Mouse (Mus musculus): Measurements from ENCODE around the gene Vipr2. TPM values are rescaled to one million over a fixed set of nuclear protein-coding genes. Genes with fewer than 3 reads are reported as not detected.

Gene Vipr2
- total RNA-seq, 2 experiments from 2014 or later, result 2.4 to 5.5 TPM

DNA sequence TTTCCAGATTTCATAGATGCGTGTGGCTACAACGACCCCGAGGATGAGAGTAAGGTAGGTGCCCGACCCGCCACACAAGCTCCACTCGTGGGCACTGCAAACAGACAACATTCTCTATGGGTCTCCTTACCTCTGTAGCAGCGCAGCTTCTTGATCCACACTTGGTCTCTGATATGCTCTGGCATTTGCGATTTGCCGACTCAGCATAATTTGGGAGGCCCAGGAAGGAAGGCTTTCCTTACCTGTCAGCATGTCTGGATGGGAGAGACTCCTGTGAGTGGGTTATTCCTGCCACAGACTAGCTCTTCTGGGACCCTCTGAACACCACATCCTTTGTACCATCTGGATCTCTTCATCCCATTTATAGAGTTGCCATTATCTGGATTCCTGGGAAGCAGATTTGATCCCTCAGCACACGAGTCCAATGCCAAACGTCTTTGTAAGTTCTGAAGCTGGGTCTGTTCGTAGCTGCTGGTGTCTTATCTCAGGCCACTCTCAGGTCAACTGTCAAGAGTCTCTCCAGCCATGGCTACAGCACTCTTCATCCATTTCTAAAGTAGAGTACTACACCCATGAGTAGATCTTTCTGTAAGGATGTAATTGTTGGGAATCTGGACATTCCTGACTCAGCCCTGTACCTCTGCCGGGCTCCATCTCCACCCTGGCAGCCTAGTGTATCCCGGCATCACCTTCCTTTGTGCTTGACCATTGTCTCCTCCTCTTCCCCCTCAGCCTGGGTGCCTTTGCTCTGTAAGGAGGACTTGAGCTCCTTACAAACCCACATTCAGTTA, 17.4 kb downstream of the Vipr2 start:
- intact Hi-C loops (cut with DNase I; ENCODE audit: low total_unique reads), result no loop called here
- DNase-seq, result no peak

DNA sequence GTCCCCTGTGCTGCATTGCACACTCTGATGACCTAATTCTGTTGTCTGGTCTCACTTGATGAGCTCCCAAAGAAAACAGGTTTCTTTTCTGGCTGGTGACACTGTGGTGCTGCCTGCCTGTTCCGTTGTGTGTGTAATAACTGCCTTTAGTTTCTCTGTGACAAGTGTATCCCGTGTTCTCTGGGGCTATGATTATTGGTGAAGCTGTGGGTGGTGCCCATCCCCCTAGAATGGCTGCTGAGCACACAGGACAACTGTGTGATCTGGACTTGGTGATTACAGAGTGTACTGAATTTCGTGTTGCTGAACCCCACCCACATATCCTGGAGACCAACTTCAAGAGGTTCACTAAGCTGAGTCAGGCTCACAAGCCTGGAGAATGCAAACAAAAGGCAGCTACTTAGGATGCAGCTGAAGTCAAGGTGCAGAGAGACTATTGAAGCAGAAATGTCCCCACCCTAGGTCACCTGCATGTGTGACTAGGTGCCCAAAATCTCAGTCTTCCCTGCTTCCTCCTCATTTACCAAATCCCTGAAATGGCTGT, 18.9 kb downstream of the Vipr2 start:
- intact Hi-C loops (cut with DNase I; ENCODE audit: low total_unique reads), result no loop called here
- no peak for DNase-seq

DNA sequence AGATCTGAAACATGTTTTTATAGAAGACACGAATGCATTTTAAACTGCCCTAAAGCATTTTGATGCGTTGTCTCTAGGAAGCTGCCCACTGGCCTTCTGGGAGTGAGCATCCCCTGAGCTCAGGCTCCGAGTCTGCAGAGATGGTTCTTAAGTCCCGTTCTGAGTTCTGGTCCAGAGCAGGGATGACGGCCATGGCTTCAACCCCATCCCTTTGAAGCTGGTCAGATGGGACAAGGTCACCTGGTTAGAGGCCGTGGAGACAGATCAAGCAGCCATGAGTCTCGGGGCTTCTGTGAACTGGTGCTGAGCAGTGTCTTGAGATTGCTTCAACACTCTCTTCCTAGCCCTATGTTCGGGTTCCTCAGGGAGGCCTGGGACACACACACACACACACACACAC, 19.6 kb downstream of the Vipr2 start:
- DNase-seq, result no peak
- intact Hi-C loops (cut with DNase I; ENCODE audit: low total_unique reads), result no loop called here

DNA sequence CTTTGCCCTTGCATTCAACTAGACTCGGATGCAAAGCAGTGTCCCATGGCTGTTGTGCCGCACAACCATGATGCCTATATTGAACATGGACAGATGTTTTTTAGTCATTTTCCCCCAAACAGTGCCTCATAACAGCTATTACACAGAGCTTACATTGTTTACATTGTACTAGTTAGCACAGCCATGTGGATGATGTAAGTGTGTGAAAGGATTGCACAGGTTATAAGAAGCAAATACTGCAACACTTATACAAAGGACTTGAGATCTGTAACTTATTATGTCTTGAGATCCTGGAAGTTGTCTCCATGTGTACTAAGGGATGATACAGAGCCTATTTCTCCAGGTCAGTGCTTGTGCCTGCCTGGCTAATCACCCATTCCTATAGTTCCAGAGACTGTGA, 24.4 kb downstream of the Vipr2 start:
- intact Hi-C loops (cut with DNase I; ENCODE audit: low total_unique reads), result no loop called here
- DNase-seq, result no peak

DNA sequence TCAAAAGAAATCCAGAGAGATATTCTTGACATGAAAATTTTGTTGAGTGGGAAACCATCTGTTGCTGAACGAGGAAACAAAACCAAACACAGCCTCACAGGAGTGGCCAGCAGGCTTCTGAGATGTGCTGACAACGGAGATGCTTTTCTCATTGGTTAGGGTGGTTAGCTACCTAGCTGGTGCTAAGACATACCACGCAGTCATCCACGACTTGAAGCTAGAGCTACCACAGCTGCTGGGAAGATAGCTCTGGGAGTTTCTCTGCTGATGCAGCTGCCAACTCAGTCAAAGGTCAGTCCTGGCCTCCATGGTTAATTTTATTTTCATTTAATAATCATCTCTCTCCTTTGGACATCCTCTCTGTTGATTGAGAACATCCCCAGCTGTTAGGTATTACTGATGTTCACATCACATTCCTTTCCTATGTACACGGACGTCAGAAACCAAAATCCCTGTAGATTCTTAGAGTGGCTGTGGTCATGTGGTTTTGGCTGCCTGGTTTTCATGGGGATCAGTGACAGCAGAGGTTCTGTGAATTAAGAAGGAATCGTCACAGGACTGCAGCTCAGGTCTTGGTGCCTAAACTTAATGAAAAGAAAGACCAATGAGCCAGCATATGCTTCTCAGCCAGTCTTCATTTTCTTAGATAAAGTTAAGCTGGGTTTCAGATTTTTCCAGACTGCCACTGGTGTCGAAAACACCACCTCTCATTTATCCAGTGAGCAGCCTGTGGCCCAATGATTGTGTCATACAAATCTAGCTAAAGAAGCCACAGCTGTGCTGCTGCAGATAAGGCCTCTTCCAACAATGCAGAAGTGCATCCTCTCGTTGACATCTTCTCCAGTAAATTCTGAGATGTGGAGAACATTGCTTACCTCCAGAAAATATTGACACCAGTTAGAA, 32.2 kb downstream of the Vipr2 start:
- DNase-seq, result no peak
- intact Hi-C loops (cut with DNase I; ENCODE audit: low total_unique reads), result no loop called here

DNA sequence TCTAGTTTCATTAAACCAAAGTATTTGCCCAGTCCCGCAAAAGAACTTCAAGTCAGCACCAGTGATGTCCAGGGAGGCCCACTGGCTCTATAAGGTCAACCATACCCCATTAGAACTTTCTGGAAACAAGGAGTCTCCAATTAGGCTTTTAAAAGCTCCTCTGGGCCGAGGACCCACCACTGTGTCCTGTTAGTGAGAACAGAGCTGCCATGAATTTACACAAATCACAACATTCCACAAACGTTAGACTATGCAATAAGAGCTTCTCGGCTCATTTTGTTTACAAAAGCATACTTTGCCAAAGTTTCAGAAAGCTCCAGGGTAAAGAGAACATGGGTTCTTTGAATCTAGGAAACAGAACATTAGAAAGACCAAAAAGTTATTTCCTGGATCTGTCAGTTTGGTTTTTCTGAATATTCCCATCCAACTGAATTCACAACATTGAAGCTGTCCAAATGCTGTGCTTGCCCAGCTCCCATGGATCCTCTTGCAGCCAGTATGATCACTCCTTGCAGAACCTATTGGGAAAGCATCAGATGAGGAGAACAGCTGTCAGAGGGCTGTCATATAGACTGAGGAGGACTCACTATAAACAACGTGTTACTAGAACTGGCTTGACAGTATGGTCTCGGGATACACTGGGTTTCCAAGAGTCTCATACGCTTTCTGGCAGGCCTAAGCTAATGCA, 33.6 kb downstream of the Vipr2 start:
- intact Hi-C loops (cut with DNase I; ENCODE audit: low total_unique reads), result no loop called here
- no peak for DNase-seq

DNA sequence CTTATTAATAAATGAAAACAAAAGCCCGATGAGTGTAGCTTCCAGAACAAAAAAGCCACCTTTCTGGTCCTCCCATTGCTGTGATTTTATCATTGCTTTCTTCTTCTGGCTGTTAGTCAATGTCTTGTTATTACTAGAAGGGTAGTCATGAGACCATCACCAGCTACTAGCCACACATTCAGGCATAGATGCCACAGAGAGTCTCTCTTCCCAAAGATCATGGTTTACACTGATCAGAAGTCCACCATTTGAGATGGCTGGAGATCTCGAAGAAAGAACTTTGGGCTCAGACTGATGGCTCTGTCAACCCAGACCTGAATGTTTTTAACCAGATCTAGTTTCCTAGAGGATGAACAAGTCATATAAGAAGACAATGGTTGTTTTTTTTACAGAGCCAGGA, 38.3 kb downstream of the Vipr2 start:
- DNase-seq, result no peak
- intact Hi-C loops (cut with DNase I; ENCODE audit: low total_unique reads), result no loop called here

DNA sequence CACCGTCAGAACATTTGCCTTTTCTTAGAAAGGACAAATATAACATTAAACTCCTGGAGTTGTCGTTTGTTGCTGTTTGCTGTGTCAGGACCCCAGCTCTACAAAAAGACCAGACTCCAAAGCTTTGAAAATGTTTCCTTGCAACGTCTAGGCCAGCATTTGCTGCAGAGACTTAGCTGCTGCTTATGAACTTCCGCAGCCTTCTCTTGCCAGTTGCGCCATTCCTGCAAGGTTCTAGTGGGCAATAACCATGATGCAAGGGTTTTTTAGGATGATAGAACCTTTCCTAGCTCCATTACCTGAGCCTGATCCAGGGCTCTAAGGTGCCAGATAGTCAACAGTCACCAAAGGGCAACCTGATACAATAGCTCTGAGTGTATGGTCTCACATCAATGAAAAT, 38.9 kb downstream of the Vipr2 start:
- DNase-seq, result no peak
- intact Hi-C loops (cut with DNase I; ENCODE audit: low total_unique reads), result no loop called here

DNA sequence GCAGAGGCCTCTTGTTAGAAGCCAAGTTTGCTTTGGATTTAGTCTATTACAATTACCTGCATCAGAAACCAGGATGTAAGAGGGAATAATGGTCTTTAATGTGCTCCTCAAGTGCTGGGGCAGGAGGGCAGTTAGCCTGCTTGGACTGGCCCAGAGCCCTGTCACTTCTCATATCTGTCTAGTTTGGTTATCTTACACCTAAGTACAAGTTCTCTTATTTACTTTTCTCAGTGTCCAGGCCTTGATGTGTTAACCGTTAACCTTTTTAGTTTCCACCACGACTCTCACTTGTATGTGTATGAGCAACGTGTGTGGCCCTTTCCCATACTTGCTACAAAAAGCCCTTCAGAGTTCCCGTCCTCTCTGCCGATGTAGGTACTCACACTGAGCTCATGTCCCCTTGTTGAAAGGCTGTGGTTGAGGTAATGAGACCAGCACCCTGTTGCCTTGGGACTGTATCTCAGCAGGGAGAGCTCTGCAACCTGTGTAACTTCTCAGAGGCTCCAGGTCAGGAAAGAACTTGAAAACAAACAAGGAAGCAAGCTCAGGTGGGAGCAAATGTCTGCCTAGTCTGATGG, 39.9 kb downstream of the Vipr2 start:
- intact Hi-C loops (cut with DNase I; ENCODE audit: low total_unique reads), result no loop called here
- no peak for DNase-seq

DNA sequence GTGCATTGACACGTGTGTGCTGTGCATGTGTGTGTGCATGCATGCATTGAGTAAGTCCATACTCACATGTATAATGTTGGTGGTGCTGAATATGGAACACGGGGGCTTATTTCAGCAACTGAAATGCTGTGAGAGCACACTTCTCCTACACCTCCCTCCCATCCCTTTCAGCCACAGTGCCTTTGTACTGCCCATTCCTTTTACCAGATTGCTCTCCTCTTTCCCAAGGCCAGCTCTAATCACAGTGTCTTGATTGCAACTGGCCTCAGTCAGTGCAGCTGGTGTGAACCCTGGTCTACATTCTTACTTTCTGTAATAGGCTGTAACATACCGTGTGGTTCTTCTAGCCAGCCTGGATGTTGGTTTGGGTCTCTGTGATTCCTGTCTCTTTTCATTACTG, 41.5 kb downstream of the Vipr2 start:
- intact Hi-C loops (cut with DNase I; ENCODE audit: low total_unique reads), result no loop called here
- no peak for DNase-seq

DNA sequence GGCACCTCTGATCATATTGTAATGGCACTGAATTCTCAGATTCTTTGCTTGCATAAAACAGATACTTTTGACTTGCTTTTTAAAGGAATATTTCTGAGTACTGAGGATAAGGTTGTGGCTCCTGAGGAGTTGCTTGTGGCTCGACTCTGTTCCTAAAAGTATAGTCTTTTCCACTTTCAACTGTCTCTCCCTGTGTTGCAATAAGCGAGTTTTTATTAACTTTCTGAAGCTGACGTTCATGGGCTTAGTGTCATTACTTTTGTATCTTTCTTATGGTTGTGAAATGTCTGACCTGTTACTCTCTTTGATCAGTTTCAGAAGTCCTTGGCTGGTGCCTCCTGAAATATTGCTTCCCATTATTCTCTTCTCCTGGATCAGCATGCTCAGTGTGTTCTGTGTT, 46.3 kb downstream of the Vipr2 start:
- DNase-seq, result no peak
- intact Hi-C loops (cut with DNase I; ENCODE audit: low total_unique reads), result no loop called here

DNA sequence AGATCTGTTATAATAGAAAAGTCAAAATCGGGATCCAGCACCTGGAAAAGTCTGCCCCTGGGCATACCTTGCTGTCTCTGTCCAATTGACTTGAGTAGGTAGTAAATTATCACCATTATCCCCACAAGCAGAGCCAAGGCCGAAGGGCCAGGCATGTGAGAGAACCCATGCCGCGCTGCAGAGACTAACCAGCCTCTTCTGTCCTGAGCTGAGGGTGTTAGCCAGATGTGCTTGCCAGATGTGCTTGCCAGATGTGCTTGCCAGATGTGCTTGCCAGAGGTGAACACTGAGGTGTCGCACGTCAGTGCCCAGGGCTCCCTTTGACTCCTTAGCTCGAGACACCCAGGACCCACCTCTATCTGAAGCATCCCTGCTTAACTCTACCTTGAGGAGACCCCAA, 53.4 kb downstream of the Vipr2 start:
- intact Hi-C loops (cut with DNase I; ENCODE audit: low total_unique reads), result no loop called here
- DNase-seq, result peak; percentile 11

DNA sequence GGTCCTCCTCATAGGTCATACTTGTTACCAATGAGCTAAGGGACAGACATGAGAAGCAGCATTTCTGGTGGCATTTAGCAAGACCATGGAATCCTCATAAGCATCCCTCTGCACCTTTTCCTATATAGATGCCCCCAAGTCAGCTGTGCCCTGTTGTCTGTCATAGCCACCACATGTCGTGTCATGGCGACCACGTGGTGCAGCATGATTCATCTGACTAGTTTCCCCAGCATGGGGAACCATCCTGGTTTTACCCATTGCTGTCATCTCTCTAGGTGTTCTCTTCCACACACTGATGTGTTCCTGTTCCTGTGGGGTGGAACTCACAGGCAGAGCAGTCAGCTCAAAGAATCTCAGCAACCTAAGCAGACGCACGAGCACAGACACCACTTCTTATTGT, 55.4 kb downstream of the Vipr2 start:
- intact Hi-C loops (cut with DNase I; ENCODE audit: low total_unique reads), result no loop called here
- no peak for DNase-seq

DNA sequence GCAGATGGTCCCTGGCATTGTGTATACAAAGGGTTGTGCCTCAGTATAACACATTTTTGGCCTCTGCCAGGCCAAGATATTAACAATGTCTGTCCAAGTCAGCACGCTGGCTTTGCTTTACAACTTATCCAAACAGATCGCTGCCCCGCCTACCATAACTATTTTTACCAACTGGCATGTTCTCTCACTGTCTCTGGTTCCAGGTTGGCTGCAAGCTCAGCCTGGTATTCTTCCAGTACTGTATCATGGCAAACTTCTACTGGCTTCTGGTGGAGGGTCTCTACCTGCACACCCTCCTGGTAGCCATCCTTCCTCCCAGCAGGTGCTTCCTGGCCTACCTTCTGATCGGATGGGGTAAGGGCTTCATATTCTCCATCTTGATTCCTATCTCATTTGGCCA, 58.4 kb downstream of the Vipr2 start:
- intact Hi-C loops (cut with DNase I; ENCODE audit: low total_unique reads), result no loop called here
- no peak for DNase-seq

DNA sequence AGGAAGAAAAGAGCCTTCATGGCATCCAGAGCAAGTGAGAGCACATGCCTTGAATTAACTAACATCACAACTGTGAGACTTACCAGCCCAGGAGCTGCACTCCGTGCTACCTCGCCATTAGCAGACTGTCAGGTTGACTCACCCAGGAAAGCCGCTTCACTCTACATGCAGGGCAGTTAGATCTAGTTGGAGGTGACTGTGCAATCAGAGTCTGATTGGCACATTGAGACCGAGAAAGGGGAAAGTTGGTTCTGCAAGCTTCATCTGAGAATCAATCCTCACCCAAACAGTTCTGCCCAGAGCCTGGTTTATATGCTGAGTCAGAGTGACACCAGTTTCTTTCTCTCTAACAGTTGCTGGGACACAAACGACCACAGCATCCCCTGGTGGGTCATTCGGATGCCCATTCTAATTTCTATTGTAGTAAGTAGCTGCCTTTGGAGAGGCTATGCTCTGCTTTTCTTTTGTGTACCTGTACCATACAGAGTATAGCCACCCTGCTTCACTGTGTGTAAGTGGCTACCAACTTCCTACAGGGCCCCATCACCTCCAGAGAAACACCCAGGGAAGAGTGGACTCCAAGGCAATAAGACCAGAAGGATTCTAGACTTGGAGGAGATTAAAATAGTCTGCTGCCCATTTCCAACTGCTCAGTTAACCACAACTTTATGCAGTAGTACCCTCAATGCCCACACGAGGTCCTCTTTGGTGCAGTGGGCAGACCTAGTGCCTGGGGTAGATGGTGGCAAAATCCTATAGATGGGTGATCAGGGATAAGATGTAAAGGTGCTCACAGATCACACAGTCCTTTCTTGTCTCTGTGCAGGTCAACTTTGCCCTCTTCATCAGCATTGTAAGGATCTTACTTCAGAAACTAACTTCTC, 61.0 kb downstream of the Vipr2 start:
- DNase-seq, result no peak
- intact Hi-C loops (cut with DNase I; ENCODE audit: low total_unique reads), result no loop called here

DNA sequence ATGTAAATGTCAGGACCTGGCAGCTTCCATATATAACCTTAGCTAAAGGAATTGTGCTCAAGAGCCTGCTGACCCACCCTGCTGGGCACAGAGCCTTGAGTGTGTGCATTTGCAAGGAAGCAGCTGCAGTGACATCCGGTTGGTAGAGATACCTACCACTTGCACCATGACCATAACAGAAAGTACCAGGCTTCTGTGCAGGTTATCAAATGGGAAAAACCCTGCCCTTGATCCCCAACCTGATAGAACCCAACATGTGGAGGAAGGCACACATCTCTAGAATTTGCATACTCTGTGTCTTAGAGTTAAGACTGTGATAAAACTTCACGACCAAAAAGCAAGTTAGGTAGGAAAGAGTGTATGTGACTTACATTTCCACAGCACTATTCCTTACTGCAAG, 63.1 kb downstream of the Vipr2 start:
- no peak for DNase-seq
- intact Hi-C loops (cut with DNase I; ENCODE audit: low total_unique reads), result no loop called here

DNA sequence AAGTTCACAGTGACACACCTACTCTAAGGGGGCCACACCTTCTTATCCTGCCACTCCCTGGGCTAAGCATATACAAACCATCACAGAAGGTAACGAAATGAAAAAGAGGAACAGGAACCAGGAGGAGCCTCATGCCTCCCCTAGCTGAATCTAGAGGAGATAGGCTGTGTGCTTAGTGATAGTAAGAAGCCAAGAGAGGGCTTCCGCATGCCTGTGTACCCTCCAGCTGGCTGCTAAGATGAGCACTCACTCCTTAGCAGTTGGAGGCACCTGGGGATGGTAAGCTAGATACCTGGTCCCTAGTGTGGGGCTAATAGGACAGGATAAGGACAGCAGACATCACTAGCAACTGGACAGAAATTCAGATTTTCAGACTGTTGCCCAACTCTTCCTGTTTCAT, 64.3 kb downstream of the Vipr2 start:
- DNase-seq, result no peak
- intact Hi-C loops (cut with DNase I; ENCODE audit: low total_unique reads), result no loop called here

DNA sequence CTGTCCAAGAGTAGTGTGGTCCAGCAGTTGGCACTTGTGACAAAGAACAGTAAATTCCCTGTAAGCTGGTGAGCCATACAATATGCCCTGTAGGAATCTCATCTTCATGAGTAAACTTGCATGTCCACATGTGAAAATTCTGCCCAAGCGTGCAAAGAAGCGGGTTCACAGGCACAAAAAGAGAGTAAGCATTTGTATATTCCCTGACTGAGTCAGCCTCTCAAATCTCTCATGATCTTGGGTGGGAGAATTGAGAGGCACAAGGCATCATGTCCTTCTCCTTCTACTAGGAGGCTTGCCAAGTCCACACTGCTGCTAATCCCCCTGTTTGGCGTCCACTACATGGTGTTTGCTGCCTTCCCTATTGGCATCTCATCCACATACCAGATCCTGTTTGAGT, 64.9 kb downstream of the Vipr2 start:
- no peak for DNase-seq
- intact Hi-C loops (cut with DNase I; ENCODE audit: low total_unique reads), result no loop called here

DNA sequence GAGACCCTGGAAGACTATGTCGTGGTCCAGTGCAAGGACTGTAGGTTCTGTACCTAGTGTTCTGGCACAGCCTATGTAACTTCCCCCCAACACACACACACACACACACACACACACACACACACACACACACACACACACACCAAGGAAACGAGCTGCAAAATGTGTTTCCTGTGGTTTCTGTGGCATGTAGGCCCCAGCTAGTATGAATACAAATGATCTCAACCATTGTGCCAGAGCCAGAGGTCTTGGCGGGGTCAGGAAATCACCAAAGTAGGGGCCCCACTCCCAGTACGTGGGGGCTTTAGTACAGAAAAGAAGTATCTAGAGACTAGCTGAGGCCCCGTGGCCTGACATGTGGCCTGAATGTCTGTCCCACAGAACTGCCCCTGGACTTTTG, 67.7 kb downstream of the Vipr2 start:
- intact Hi-C loops (cut with DNase I; ENCODE audit: low total_unique reads), result no loop called here
- no peak for DNase-seq
